Mouse (Mus musculus): Measurements from ENCODE around the gene Phf2. TPM values are rescaled to one million over a fixed set of nuclear protein-coding genes. Genes with fewer than 3 reads are reported as not detected.

Gene Phf2
- polyA plus RNA-seq, 1 experiment = 18.7 TPM

- Histone ChIP-seq H3K9me3 (no peaks in the 10 kb centered on the region), H3K36me3 (replicated peaks; ENCODE audit: low read length) (peaks cover 28% of the 10 kb centered on the region), H3K27me3 (replicated peaks) (no peaks in the 10 kb centered on the region), H3K4me3 (replicated peaks) (peak overlapping the region; percentile 51), H3K4me1 (peaks cover 92% of the 10 kb centered on the region)
- TF ChIP-seq FLI1 (IDR thresholded peaks at IDR 0.05; ENCODE audit: low read length) (no peak), GATA1 (IDR thresholded peaks at IDR 0.05; ENCODE audit: borderline replicate concordance, low read length) (no peak)
These were observed 12.1 kb downstream of the Phf2 start for GRCm38 (mm10) chr13:48858779-48859178.

- peaks cover 28% of the 10 kb centered on the region for H3K36me3 ChIP-seq (replicated peaks; ENCODE audit: low read length)
- H3K27me3 ChIP-seq (replicated peaks) = no peaks in the 10 kb centered on the region
- H3K4me1 ChIP-seq = peaks cover 90% of the 10 kb centered on the region
- no peak for TF ChIP-seq GATA1 (IDR thresholded peaks at IDR 0.05; ENCODE audit: borderline replicate concordance, low read length)
- no peak for TF ChIP-seq FLI1 (IDR thresholded peaks at IDR 0.05; ENCODE audit: low read length)
- H3K4me3 ChIP-seq (replicated peaks) = peak overlapping the region; percentile 23
- H3K9me3 ChIP-seq = no peaks in the 10 kb centered on the region
These were observed 12.9 kb downstream of the Phf2 start for GRCm38 (mm10) chr13:48858054-48858453.

DNA sequence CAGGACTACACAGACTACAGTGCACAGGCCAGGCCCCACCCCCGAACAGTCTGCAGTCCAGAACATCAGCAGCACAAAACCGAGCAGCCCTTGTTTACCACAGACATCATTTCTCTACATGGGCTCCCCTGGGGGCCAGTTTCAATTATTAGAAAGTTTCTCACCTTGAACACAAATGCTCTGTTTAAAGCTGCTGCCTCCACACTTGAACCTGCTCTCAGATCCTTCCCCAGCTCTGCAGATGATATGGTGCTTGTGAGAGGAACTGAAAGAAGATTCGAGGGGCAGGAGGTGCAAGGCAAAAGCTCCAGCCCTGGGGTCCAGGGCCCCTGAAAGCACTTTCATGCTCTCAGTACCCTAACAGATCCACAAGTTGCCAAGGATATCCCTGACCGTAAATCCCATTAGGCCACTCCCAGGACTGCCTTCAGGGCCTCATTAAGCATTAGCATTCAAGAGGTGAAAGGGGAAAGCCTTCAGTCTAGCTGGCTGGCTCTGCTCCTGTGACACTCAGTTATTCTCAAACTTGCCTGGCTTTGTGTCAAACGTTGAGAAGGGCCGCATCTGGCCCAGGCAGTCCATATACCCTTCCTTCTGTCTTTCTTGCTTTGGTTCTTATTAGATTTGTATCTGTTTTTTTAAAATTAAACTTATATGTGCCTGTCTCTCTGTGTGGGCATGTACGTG, 13.5 kb downstream of the Phf2 start:
- Histone ChIP-seq H3K27me3 (replicated peaks) (no peaks in the 10 kb centered on the region), H3K9me3 (no peaks in the 10 kb centered on the region), H3K36me3 (replicated peaks; ENCODE audit: low read length) (peaks cover 28% of the 10 kb centered on the region), H3K4me1 (peaks cover 87% of the 10 kb centered on the region), H3K4me3 (replicated peaks) (no peak overlapping the region)
- TF ChIP-seq FLI1 (IDR thresholded peaks at IDR 0.05; ENCODE audit: low read length) = no peak
- no peak for TF ChIP-seq GATA1 (IDR thresholded peaks at IDR 0.05; ENCODE audit: borderline replicate concordance, low read length)

GRCm38 (mm10) chr13:48853947-48854346, 17.0 kb downstream of the Phf2 start:
- Histone ChIP-seq H3K4me3 (replicated peaks) (no peak overlapping the region), H3K9me3 (no peaks in the 10 kb centered on the region), H3K36me3 (replicated peaks; ENCODE audit: low read length) (peaks cover 28% of the 10 kb centered on the region), H3K4me1 (peaks cover 80% of the 10 kb centered on the region), H3K27me3 (replicated peaks) (no peaks in the 10 kb centered on the region)
- TF ChIP-seq GATA1 (IDR thresholded peaks at IDR 0.05; ENCODE audit: borderline replicate concordance, low read length) (no peak), FLI1 (IDR thresholded peaks at IDR 0.05; ENCODE audit: low read length) (no peak)

DNA sequence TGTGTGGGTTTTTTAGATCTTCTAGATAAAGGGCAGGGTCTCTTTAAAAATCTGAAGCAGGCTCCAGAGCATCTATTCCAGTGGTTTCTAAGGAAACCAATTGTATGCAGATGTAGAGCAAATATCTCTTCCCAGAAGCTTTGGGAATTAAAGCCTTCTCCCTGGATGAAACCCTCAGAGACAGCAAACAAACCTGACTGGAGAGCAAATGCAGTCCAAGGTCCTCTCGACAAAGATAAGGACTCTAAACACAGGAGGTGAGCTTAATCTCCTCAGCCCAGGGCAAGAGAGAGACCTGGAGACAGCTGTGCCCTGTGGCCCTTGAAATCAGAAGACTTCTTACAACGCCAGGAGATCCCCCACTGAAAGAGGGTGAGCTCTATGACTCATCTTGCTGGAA, 17.4 kb downstream of the Phf2 start:
- H3K36me3 ChIP-seq (replicated peaks; ENCODE audit: low read length) = peaks cover 25% of the 10 kb centered on the region

DNA sequence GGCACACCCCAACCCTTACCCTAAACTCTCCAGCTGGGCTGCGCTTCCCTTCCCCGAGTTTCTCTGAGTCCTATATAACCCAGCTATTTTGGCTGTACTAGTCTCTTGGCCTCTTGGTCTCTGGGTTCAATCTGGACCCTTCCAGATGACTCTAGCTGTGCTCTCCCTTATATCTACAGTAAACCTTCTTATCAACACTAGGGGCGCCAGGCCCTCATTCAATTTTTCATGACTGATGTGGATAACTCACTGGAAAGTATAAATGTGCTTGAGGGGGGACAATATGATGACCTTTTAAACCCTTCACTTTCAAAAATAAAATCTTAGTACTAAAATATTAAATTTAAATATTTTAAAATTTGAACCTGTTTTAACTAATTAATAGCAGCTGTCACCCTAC, 18.1 kb downstream of the Phf2 start:
- peaks cover 77% of the 10 kb centered on the region for H3K4me1 ChIP-seq
- H3K9me3 ChIP-seq = no peaks in the 10 kb centered on the region
- H3K27me3 ChIP-seq (replicated peaks) = no peaks in the 10 kb centered on the region
- no peak for TF ChIP-seq GATA1 (IDR thresholded peaks at IDR 0.05; ENCODE audit: borderline replicate concordance, low read length)
- no peak for TF ChIP-seq FLI1 (IDR thresholded peaks at IDR 0.05; ENCODE audit: low read length)
- H3K36me3 ChIP-seq (replicated peaks; ENCODE audit: low read length) = peaks cover 23% of the 10 kb centered on the region
- no peak overlapping the region for H3K4me3 ChIP-seq (replicated peaks)

More for the DNA sequence above, 17.4 kb downstream of the Phf2 start:
- TF ChIP-seq GATA1 (IDR thresholded peaks at IDR 0.05; ENCODE audit: borderline replicate concordance, low read length) = no peak
- no peak for TF ChIP-seq FLI1 (IDR thresholded peaks at IDR 0.05; ENCODE audit: low read length)
- Histone ChIP-seq H3K4me3 (replicated peaks) (no peak overlapping the region), H3K4me1 (peaks cover 78% of the 10 kb centered on the region), H3K9me3 (no peaks in the 10 kb centered on the region), H3K27me3 (replicated peaks) (no peaks in the 10 kb centered on the region)

DNA sequence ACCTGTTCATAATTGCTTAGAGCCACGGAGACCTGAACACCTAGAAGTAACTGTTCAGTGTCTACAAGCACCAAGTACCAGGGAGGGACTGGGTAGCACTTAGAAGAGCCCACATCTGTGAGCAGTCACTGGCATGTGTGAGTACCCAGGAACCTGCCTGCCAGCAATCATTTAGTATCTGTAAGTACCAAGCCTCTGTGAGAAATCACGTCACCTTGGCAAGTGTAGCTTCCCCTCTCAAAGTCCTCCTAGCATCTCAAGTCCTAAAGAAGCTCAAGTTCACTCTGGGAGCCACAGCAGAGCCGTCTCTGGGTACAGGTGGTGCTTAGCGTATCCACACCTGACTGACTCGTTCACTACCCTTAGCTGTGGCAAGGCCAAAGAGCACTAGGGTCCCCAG, 19.2 kb downstream of the Phf2 start:
- no peaks in the 10 kb centered on the region for H3K27me3 ChIP-seq (replicated peaks)
- peaks cover 74% of the 10 kb centered on the region for H3K4me1 ChIP-seq
- H3K36me3 ChIP-seq (replicated peaks; ENCODE audit: low read length) = peaks cover 19% of the 10 kb centered on the region
- no peaks in the 10 kb centered on the region for H3K9me3 ChIP-seq
- H3K4me3 ChIP-seq (replicated peaks) = no peak overlapping the region
- TF ChIP-seq FLI1 (IDR thresholded peaks at IDR 0.05; ENCODE audit: low read length) = no peak
- TF ChIP-seq GATA1 (IDR thresholded peaks at IDR 0.05; ENCODE audit: borderline replicate concordance, low read length) = no peak

GRCm38 (mm10) chr13:48850771-48851170, 20.1 kb downstream of the Phf2 start:
- H3K9me3 ChIP-seq = no peaks in the 10 kb centered on the region
- H3K27me3 ChIP-seq (replicated peaks) = no peaks in the 10 kb centered on the region
- H3K36me3 ChIP-seq (replicated peaks; ENCODE audit: low read length) = peaks cover 17% of the 10 kb centered on the region
- H3K4me3 ChIP-seq (replicated peaks) = no peak overlapping the region
- peaks cover 76% of the 10 kb centered on the region for H3K4me1 ChIP-seq
- TF ChIP-seq FLI1 (IDR thresholded peaks at IDR 0.05; ENCODE audit: low read length) (no peak), GATA1 (IDR thresholded peaks at IDR 0.05; ENCODE audit: borderline replicate concordance, low read length) (no peak)

DNA sequence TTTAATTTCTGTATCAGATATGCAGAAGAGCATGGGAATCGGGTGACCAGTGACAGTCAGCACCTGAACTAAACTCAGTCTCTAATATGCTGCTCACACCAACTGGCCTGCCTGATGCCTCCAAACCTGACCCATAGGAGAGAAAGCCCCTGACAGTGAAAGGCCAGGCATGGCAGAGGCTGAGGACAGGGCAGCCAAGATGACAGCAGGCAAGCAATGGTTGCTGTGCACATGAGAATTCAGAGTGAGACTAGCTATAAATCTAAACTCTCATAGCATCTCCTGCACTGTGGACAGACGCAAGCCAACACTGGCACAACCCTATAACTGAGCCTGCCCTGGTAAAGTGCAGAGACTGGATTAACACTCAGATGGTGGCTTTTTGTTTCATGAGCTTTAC, 20.6 kb downstream of the Phf2 start:
- no peaks in the 10 kb centered on the region for H3K27me3 ChIP-seq (replicated peaks)
- peaks cover 13% of the 10 kb centered on the region for H3K36me3 ChIP-seq (replicated peaks; ENCODE audit: low read length)
- peaks cover 76% of the 10 kb centered on the region for H3K4me1 ChIP-seq
- H3K4me3 ChIP-seq (replicated peaks) = no peak overlapping the region
- TF ChIP-seq FLI1 (IDR thresholded peaks at IDR 0.05; ENCODE audit: low read length) = no peak
- TF ChIP-seq GATA1 (IDR thresholded peaks at IDR 0.05; ENCODE audit: borderline replicate concordance, low read length) = no peak
- no peaks in the 10 kb centered on the region for H3K9me3 ChIP-seq

DNA sequence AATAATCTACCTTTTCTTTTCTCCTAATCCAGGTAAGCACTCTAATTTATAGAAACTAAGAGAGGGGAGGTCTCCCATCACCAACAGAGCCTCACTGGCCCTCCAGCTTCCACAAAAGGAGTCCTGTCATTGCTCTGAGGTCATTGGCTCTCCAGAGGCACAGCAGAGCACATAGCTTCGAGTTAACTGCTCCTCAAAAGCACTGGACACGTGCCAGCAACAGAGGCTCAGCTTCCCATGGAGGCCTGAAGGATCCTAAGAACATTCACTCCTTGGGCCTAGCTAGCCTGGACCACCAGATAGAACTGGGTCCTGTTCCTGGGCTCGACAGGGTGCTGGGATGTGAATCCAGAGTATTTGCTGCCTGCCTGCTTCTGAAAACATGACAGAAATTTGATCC, 21.8 kb downstream of the Phf2 start:
- Histone ChIP-seq H3K4me1 (peaks cover 71% of the 10 kb centered on the region), H3K27me3 (replicated peaks) (no peaks in the 10 kb centered on the region), H3K9me3 (no peaks in the 10 kb centered on the region), H3K36me3 (replicated peaks; ENCODE audit: low read length) (peaks cover 10% of the 10 kb centered on the region), H3K4me3 (replicated peaks) (no peak overlapping the region)
- TF ChIP-seq FLI1 (IDR thresholded peaks at IDR 0.05; ENCODE audit: low read length) (no peak), GATA1 (IDR thresholded peaks at IDR 0.05; ENCODE audit: borderline replicate concordance, low read length) (no peak)

All from megakaryocyte, embryonic 14.5 days (primary cell).